Mouse (Mus musculus): ENCODE results near the gene Mapre3.
"Not testable (repeated sequence)": the region's sequence is repeated elsewhere in the genome, so short reads cannot be mapped to it uniquely, and the experiment has no call there.

The Mapre3 gene

DNA sequence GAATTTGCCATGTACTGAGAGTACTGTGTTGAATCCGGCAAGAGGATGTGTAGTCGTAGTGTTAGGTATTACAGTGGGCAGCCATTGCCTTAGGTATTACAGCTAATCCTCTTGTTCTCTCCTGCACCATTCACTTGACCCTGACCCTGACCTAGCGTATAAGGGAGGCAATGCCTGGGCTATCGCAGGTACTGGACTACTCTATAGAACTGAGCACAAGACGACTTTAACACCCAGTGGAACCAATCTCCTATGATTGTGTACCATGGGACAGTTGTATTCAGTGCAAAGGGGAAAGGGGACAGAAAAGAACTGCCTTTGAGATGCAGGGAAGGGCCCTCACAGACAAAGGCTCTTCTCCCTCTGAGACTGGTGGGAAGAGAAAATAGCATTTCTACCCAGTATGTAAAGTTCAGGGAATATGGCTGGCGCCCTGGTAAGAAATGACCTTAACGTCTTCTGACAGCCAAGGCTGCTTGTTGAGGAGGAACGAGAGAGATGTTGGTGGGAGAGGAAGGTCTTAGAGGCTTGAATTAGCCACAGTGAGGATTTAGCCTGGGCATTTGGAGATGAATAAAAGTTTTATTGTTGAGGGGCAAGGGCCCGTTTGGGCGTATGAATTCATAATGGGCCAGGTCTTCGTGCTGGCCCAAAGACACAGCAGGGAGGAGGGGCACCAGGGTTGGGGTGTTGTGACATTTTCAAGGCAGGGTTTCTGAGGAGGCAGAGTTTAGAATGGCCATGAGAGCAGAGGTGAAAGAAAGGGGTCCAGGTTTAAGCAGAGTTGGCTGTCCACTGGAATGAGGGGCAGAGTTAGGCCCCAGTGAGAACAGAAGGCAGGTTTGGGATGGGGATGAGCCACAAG is 9.9 kb downstream of the Mapre3 start:
- no peak for DNase-seq (ENCODE audit: low spot score)

- DNase-seq (ENCODE audit: low spot score) = no peak
These were observed 10.7 kb downstream of the Mapre3 start for GRCm38 (mm10) chr5:30825166-30825565.

GRCm38 (mm10) chr5:30825821-30826220 is 11.4 kb downstream of the Mapre3 start:
- no peak for DNase-seq (ENCODE audit: low spot score)

DNA sequence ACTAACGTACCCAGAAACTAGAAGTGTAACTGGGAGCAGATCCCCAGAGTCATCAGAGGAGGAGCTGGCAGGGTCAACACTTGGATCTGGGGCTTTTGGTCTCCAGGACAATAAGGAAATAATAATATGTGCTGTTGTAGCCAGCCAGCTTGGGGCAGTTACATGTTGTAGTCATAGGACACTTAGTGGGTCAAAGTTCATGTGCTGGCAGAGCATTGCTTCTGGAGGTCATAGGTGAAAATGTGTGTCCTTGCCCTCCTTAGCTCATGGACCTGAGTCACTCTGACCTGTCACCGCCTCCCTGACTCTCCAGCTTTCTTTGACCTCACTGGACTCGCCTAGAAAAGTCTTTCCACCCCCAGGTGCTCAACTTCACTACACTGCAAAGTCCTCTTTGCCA is 19.0 kb downstream of the Mapre3 start:
- DNase-seq (ENCODE audit: low spot score) = peak; percentile 66

GRCm38 (mm10) chr5:30839731-30840130 is 25.3 kb downstream of the Mapre3 start:
- DNase-seq (ENCODE audit: low spot score) = no peak

GRCm38 (mm10) chr5:30841896-30842295 is 27.5 kb downstream of the Mapre3 start:
- DNase-seq (ENCODE audit: low spot score) = no peak

DNA sequence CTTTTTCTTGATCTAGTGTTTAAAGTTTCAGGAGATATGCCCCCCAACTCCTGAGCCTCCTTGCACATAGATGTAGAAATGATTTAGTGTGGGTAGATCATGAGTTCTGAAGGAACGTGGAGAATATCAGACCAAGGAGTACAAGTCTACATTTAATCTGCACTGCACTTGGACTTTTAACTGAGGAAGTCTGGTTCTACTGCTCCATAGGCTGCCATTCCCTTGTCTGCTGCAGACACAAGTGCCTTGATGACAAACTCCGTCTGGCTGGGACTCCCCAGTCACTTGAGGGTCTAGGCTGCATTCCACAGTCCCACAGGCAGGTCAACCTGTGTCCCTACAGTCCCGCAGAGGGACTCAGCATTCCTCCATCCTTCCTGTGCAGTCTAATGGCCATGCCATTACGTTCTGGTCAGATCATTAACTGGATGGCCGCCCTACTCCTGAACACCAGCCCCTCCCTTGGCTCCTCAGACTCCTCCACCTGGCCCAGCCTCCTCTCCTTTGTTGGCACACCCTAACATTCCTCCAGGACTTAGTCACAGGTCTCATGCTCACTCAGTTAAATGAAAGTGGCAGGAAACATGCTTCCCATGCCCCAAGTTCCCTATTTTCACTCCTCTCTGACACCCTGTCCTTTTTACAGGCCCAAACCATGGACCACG is 35.6 kb downstream of the Mapre3 start:
- no peak for DNase-seq (ENCODE audit: low spot score)

DNA sequence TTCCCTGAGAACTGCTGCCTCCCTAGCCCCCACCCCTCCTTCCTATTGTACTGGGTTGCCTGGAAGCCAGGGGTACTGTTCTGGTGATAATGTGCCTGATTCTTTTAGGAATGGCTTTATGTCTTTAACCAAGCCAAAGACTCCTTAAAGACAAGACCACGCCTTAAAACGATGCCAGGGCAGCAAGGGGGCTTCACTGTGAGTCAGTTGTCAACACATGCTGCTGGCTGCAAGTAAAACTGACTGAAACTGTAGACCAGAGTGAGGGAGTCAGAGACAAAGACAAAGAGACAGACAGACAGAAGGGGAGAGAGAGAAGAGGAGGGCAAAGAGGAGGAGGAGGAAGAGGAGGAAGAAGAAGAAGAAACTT is 36.1 kb downstream of the Mapre3 start:
- DNase-seq (ENCODE audit: low spot score) = no peak

DNA sequence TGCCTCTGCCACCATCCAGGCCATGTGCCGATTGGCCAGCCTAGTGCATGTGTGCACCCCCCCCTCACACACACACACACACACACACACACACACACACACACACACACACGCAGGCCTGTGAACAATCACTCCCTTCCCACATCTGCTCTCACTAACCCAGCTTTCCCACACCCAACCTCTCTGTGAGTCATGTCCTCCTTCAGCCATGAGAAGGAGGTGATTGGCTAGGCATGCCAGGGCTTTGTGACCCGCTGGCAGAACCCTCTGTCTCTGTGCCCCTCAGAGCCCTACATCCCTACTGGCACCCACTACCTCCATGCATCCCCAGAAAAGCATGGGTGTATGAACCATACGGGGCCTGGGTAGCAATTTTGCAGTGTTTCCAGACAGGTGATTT is 39.1 kb downstream of the Mapre3 start:
- DNase-seq (ENCODE audit: low spot score) = no peak

DNA sequence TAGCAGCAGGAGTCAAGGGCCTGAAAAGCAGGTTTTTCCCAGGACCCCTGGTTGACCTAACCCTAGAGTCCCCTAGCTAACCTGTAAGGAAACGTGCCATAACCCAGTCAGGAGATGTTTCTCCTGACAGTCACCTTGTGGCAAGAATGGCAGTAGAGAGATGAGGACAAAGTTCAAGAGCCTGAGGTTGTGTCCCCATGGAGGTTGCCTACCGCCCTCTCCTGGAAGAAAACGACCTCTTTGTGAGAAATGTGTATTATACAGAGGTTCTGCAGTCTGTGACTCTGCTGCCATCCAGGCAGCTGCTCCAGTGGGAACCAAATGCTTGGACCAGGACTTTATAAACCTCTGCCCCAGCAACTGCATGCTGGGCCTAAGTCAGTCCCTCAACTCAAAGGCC is 41.2 kb downstream of the Mapre3 start:
- no peak for DNase-seq (ENCODE audit: low spot score)

- no peak for DNase-seq (ENCODE audit: low spot score)
These were observed 41.7 kb downstream of the Mapre3 start for GRCm38 (mm10) chr5:30856124-30856523.

DNA sequence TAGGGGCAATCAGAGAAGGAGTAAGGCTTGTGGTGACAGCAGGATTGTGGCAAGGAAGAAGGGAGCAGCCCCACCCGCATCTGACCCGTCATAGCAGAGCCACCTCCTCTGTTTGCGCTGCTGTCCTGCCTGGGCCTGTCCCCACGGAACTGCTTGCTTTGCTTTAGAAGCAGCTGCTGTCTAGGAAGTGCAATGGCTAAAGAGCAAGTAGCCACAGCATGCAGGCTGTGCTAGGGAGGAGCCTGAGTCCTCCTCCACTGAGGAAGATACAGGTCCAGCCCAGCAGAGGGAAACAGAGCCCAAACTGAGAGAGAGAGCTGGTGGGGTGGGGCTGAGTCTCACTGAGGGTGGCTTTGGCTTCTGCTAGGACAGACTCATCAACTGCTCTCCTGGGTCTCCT is 49.4 kb downstream of the Mapre3 start:
- peak; percentile 29 for DNase-seq (ENCODE audit: low spot score)

DNA sequence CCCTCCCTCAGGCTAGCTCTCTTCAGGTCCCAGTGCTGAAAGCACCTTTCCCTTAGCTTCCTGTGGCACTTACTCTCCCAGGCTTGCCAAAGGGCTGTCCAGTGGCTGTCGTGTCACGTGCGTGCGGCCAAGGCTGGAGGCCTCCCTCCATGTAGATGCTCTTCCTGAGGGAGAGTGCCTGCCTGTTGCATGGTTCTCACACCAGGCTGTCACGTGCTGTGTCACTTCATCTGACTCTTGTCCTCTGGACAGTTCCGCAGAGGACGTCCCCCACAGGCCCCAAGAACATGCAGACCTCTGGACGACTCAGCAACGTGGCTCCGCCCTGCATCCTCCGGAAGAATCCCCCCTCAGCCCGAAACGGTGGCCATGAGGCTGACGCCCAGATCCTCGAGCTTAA is 49.9 kb downstream of the Mapre3 start:
- DNase-seq (ENCODE audit: low spot score) = no peak

GRCm38 (mm10) chr5:30866871-30867270 is 52.4 kb downstream of the Mapre3 start:
- DNase-seq (ENCODE audit: low spot score) = no peak

DNA sequence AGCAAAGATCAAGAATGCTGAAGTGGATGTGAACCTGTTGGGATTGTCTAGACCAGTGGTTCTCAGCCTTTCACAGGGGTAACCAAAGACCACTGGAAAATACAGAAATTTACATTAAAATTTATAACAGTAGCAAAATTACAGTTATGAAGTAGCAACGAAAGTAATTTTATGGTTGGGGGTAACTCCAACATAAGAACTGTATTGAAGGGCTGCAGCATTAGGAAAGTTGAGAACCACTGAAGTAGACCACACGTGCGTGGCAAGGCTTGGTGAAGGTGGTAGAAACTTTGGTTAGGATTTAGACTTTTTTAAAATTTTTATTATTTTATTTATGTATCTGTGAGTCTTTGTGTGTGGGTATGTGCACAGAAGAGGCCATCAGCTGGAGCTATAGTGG is 53.3 kb downstream of the Mapre3 start, which contains the start of gene Tmem214:
Gene Tmem214 (plus strand): TSS at position 301 of the 400 bp plus-strand sequence.
- DNase-seq (ENCODE audit: low spot score) = no peak

DNA sequence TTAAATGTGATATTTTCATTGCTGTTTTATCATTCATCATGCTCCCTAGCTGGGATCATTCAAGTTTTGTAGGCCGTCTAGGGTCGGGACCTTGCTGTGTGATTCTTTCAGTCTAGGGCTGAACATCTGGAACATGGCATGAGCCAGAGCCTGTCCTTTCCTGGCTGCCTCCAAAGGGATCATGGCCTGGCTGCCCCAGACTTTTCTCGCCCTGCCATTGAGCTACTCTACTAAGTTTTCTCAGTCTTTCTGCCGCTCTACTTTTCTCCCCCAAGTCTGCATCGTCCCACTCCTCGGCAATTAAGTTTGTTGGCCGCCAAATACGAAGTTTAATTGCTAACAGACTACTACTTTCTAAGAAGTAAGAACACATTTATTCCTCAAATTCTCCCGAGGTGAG is 54.5 kb downstream of the Mapre3 start:
- no peak for DNase-seq (ENCODE audit: low spot score)

- peak; percentile 89 for DNase-seq (ENCODE audit: low spot score)
These were observed 55.1 kb downstream of the Mapre3 start for GRCm38 (mm10) chr5:30869405-30870130.

DNA sequence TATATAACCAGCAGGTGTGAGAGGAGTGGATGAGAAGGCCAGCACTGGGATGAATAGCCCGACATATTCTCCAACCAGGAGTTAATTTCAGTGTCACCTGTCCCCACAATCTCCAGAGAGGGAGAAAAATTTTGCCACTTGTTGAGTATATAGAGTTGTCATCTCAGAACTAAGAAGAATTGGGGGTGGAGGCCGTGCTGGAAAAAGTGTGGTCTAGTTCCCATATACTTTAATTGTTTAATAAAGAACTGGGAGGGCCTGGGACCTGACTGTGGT is 55.6 kb downstream of the Mapre3 start:
- no peak for DNase-seq (ENCODE audit: low spot score)

GRCm38 (mm10) chr5:30872574-30872973 is 58.1 kb downstream of the Mapre3 start:
- no peak for DNase-seq (ENCODE audit: low spot score)

DNA sequence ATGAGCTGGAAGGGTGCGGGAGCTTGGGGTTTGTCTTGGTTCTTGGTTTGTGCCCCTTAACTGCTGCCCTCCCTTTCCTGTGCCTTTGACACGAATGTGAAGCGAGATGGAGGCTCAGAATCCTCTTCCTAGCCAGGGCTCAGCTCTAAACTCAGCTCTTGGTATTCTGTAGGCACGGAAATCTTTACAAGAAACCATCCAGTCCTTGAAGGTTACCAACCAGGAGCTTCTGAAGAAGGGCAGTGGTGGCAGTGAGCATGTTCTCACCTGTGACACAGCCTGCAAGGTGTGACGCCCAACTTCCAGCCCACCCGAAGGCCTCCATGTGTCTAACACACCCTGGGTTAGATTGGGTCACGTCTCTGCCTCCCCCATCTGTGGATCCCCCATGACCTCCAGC is 59.9 kb downstream of the Mapre3 start:
- no peak for DNase-seq (ENCODE audit: low spot score)

GRCm38 (mm10) chr5:30878616-30879015 is 64.2 kb downstream of the Mapre3 start:
- DNase-seq (ENCODE audit: low spot score) = no peak

DNA sequence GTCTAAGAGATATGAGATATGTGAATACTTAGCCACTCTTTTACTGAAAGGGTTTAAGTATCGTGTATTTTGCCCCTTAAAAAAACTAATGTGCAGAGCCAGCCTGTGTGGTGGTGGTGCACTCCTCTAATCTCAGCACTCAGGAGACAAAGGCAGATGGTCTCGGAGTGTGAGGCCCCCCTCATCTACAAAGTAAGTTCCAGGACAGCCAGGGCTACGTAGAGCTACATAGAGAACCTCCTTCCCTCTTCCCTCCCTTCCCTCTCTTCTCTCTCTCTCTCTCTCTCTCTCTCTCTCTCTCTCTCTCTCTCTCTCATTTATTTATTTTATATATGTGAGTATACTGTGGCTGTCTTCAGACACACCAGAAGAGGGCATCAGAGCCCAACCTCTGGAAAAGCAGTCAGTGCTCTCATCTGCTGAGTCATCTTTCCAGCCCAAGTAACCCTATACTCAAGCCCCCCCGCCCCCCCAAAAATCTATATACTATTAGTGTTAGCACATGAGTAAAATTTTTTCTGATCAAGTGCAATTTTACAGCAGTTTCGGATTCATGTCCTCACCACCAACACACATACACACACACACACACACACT is 65.0 kb downstream of the Mapre3 start:
- DNase-seq (ENCODE audit: low spot score) = no peak

- DNase-seq (ENCODE audit: low spot score) = not testable (repeated sequence)
These were observed 67.4 kb downstream of the Mapre3 start for GRCm38 (mm10) chr5:30881839-30882238.

Measured in yolk sac, embryonic 10.5 days (tissue).